Mouse (Mus musculus): ENCODE measurements around the gene Inka1. TPM values are rescaled to one million over a fixed set of nuclear protein-coding genes. Genes with fewer than 3 reads are reported as not detected.
"Not testable (repeated sequence)": the region's sequence is repeated elsewhere in the genome, so short reads cannot be mapped to it uniquely, and the experiment has no call there.

Gene Inka1
- polyA plus RNA-seq (2016; fragmentation: Nextera tagmentation; extraction: Ambion mirVana), result 133 and 138 TPM in 2 replicates

DNA sequence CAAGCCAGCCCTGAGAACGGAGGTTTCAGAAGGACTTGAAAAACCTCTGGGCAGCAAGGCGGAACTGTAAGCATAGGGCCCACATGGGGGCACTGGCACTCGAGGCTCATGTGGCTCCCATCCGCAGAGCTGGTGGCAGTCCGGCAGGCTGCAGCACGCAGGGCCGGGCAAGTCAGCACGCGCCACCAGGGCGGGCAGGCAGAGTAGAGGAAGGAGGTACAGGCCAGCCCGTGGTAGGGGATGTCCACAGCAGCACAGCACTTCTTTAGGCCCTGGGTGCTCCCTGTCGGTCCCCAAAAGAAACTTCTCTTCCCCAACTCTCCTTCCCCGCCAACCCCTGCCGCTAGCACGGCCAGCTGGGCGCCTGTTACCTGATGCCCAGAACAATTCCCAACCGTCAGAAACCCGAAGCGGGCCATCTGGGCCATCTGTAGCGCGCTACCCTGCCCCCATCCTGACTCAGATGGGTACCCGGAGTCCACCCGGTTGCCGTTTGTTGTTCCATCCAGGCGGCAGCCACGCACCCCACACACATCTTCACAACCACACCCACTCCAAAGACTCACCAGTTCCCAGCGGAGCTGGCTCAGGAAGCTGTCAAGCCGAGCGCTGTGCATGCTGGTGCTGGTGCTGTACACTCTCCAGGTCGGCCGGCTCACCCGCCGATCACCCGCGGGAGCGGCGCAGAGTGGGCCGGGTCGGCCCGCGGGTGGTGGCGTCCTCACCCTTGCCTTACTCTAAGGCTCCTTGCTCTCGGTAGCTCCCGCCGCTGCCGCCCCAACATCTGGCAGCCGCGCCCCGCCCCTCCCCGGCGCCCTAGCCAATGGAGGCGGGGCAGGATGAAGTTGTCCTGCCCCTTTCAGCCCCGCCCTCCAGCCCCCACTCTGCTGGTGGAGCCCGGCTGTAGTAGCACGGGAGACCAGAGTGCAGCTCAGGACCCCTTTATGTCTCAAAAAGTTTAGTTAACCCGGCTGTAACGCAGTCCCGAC, at the start of gene Inka1:
Gene Inka1 (minus strand): TSS at position 749 of the 989 bp plus-strand sequence.
- WGBS, result under 1% methylated on average over 58 of the region's 58 CpGs
- Histone ChIP-seq H3K36me3 (peaks cover 10% of the 10 kb centered on the region), H3K27me3 (no peaks in the 10 kb centered on the region), H3K4me1 (replicated peaks) (peaks cover 66% of the 10 kb centered on the region), H3K9me3 (no peaks in the 10 kb centered on the region), H3K9ac (replicated peaks) (peak within 1 kb of the TSS; percentile 91), H3K4me3 (replicated peaks) (peak within 1 kb of the TSS; percentile 77), H3K27ac (peak within 1 kb of the TSS; percentile 100), H3K4me2 (peak within 1 kb of the TSS; percentile 98)
- ATAC-seq (ENCODE audit: insufficient number of reproducible peaks, insufficient read depth, low FRiP score, low TSS enrichment, low read depth), result peak; percentile 43

GRCm38 (mm10) chr9:108032126-108032525, 46.4 kb upstream of the Inka1 start:
- no peak for ATAC-seq (ENCODE audit: insufficient number of reproducible peaks, insufficient read depth, low FRiP score, low TSS enrichment, low read depth)
- Histone ChIP-seq H3K4me1 (replicated peaks) (no peaks in the 10 kb centered on the region), H3K9me3 (peaks cover 5% of the 10 kb centered on the region; the same call in 1 of the 2 replicates), H3K27ac (no peak overlapping the region), H3K36me3 (peaks cover 84% of the 10 kb centered on the region), H3K4me2 (no peak overlapping the region), H3K4me3 (replicated peaks) (no peak overlapping the region), H3K9ac (replicated peaks) (no peak overlapping the region), H3K27me3 (no peaks in the 10 kb centered on the region)
- WGBS, result 92% methylated on average over 5 of the region's 5 CpGs

GRCm38 (mm10) chr9:108027867-108028266, 42.2 kb upstream of the Inka1 start:
- ATAC-seq (ENCODE audit: insufficient number of reproducible peaks, insufficient read depth, low FRiP score, low TSS enrichment, low read depth), result no peak
- peaks cover 5% of the 10 kb centered on the region; the same call in 1 of the 2 replicates for H3K9me3 ChIP-seq
- no peak overlapping the region for H3K4me2 ChIP-seq
- no peaks in the 10 kb centered on the region for H3K4me1 ChIP-seq (replicated peaks)
- H3K9ac ChIP-seq (replicated peaks), result no peak overlapping the region
- H3K27me3 ChIP-seq, result no peaks in the 10 kb centered on the region
- peaks cover 86% of the 10 kb centered on the region for H3K36me3 ChIP-seq
- WGBS, result 96% methylated on average over 3 of the region's 3 CpGs
- H3K27ac ChIP-seq, result no peak overlapping the region
- no peak overlapping the region for H3K4me3 ChIP-seq (replicated peaks)

DNA sequence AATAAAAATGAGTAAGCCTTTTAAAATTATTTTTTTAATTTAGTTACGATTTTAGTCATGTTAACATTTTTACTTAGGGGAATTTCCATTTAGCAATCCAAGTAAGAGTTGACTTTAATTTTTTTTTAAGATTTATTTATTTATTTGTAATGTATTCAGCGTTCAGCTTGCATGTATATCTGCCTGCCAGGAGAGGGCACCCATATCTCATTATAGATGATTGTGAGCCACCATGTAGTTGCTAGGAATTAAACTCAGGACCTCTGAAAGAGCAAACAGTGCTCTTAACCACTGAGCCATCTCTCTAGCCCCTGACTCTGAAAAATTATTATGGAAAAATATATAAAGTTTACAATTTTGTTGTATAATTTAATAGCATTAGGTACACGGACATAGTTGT, 40.9 kb upstream of the Inka1 start:
- no peaks in the 10 kb centered on the region for H3K4me1 ChIP-seq (replicated peaks)
- WGBS, result 89% methylated on average over 3 of the region's 3 CpGs
- H3K9ac ChIP-seq (replicated peaks), result no peak overlapping the region
- no peak overlapping the region for H3K4me2 ChIP-seq
- no peak overlapping the region for H3K4me3 ChIP-seq (replicated peaks)
- H3K9me3 ChIP-seq, result peaks cover 5% of the 10 kb centered on the region; the same call in 1 of the 2 replicates
- H3K27ac ChIP-seq, result no peak overlapping the region
- no peaks in the 10 kb centered on the region for H3K27me3 ChIP-seq
- H3K36me3 ChIP-seq, result peaks cover 74% of the 10 kb centered on the region
- ATAC-seq (ENCODE audit: insufficient number of reproducible peaks, insufficient read depth, low FRiP score, low TSS enrichment, low read depth), result no peak

- H3K36me3 ChIP-seq, result peaks cover 51% of the 10 kb centered on the region
- no peak overlapping the region for H3K4me3 ChIP-seq (replicated peaks)
- 88% methylated on average over 3 of the region's 3 CpGs for WGBS
- H3K4me2 ChIP-seq, result no peak overlapping the region
- no peak for ATAC-seq (ENCODE audit: insufficient number of reproducible peaks, insufficient read depth, low FRiP score, low TSS enrichment, low read depth)
- no peak overlapping the region for H3K27ac ChIP-seq
- H3K4me1 ChIP-seq (replicated peaks), result no peaks in the 10 kb centered on the region
- peaks cover 5% of the 10 kb centered on the region; the same call in 1 of the 2 replicates for H3K9me3 ChIP-seq
- H3K27me3 ChIP-seq, result no peaks in the 10 kb centered on the region
- no peak overlapping the region for H3K9ac ChIP-seq (replicated peaks)
These were observed 37.5 kb upstream of the Inka1 start for GRCm38 (mm10) chr9:108023216-108023615.

- Histone ChIP-seq H3K4me2 (no peak overlapping the region), H3K4me3 (replicated peaks) (no peak overlapping the region), H3K27me3 (no peaks in the 10 kb centered on the region), H3K9me3 (no peaks in the 10 kb centered on the region), H3K4me1 (replicated peaks) (no peaks in the 10 kb centered on the region), H3K9ac (replicated peaks) (no peak overlapping the region), H3K36me3 (peaks cover 33% of the 10 kb centered on the region), H3K27ac (no peak overlapping the region)
- no peak for ATAC-seq (ENCODE audit: insufficient number of reproducible peaks, insufficient read depth, low FRiP score, low TSS enrichment, low read depth)
- WGBS, result 94% methylated on average over 1 of the region's 1 CpGs
These were observed 35.1 kb upstream of the Inka1 start for GRCm38 (mm10) chr9:108020741-108021140.

GRCm38 (mm10) chr9:108017127-108017526, 31.4 kb upstream of the Inka1 start:
- Histone ChIP-seq H3K4me2 (no peak overlapping the region), H3K9ac (replicated peaks) (no peak overlapping the region), H3K9me3 (no peaks in the 10 kb centered on the region), H3K27me3 (no peaks in the 10 kb centered on the region), H3K27ac (no peak overlapping the region), H3K4me1 (replicated peaks) (no peaks in the 10 kb centered on the region), H3K4me3 (replicated peaks) (no peak overlapping the region), H3K36me3 (peaks cover 29% of the 10 kb centered on the region)
- WGBS, result 85% methylated on average over 3 of the region's 3 CpGs
- no peak for ATAC-seq (ENCODE audit: insufficient number of reproducible peaks, insufficient read depth, low FRiP score, low TSS enrichment, low read depth)

- H3K9ac ChIP-seq (replicated peaks); H3K27ac ChIP-seq; H3K4me1 ChIP-seq (replicated peaks); H3K4me3 ChIP-seq (replicated peaks); H3K27me3 ChIP-seq; H3K9me3 ChIP-seq; H3K4me2 ChIP-seq; ATAC-seq (ENCODE audit: insufficient number of reproducible peaks, insufficient read depth, low FRiP score, low TSS enrichment, low read depth): not testable (repeated sequence)
- WGBS, result 97% methylated on average over 2 of the region's 2 CpGs
- peaks cover 37% of the 10 kb centered on the region for H3K36me3 ChIP-seq
These were observed 27.9 kb upstream of the Inka1 start for GRCm38 (mm10) chr9:108013577-108013976.

GRCm38 (mm10) chr9:108010385-108010784, 24.7 kb upstream of the Inka1 start:
- Histone ChIP-seq H3K27ac (no peak overlapping the region), H3K4me2 (no peak overlapping the region), H3K4me3 (replicated peaks) (no peak overlapping the region), H3K9me3 (no peaks in the 10 kb centered on the region), H3K27me3 (no peaks in the 10 kb centered on the region), H3K36me3 (peaks cover 35% of the 10 kb centered on the region), H3K9ac (replicated peaks) (no peak overlapping the region), H3K4me1 (replicated peaks) (no peaks in the 10 kb centered on the region)
- no peak for ATAC-seq (ENCODE audit: insufficient number of reproducible peaks, insufficient read depth, low FRiP score, low TSS enrichment, low read depth)

- 95% methylated on average over 5 of the region's 5 CpGs for WGBS
- no peaks in the 10 kb centered on the region for H3K9me3 ChIP-seq
- no peak overlapping the region for H3K4me2 ChIP-seq
- no peak overlapping the region for H3K9ac ChIP-seq (replicated peaks)
- ATAC-seq (ENCODE audit: insufficient number of reproducible peaks, insufficient read depth, low FRiP score, low TSS enrichment, low read depth), result no peak
- no peak overlapping the region for H3K4me3 ChIP-seq (replicated peaks)
- no peaks in the 10 kb centered on the region for H3K27me3 ChIP-seq
- no peak overlapping the region for H3K27ac ChIP-seq
- H3K36me3 ChIP-seq, result peaks cover 32% of the 10 kb centered on the region
- H3K4me1 ChIP-seq (replicated peaks), result peaks cover 18% of the 10 kb centered on the region
These were observed 22.4 kb upstream of the Inka1 start for GRCm38 (mm10) chr9:108008041-108008440.

DNA sequence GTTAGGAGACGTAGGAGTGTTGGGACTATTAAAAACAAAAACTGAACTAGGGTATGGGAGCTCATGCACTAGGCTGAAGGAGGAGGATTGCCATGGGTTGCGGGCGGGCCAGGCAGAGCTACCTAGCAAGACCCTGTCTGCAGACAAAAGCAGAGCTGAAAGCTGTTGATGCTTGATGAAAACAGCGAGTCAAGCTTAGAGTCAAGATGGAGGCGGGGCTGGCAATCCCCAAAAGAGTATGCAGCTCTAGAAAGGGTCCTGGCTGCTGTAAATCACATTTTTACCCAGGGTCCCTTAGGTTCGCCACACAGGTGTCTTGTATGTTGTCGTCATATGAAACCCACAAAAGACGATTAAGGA, 17.8 kb upstream of the Inka1 start:
- no peak for ATAC-seq (ENCODE audit: insufficient number of reproducible peaks, insufficient read depth, low FRiP score, low TSS enrichment, low read depth)
- Histone ChIP-seq H3K4me1 (replicated peaks) (peaks cover 24% of the 10 kb centered on the region), H3K36me3 (0 out of 2 replicates have a peak, but pooled peaks cover 14% of the 10 kb centered on the region), H3K27ac (peak overlapping the region; percentile 90), H3K9me3 (no peaks in the 10 kb centered on the region), H3K4me2 (peak overlapping the region; percentile 86), H3K9ac (replicated peaks) (peak overlapping the region; percentile 94), H3K27me3 (no peaks in the 10 kb centered on the region), H3K4me3 (replicated peaks) (peak overlapping the region; percentile 96)
- 10% methylated on average over 8 of the region's 8 CpGs for WGBS

Data from limb, embryonic 12.5 days (tissue).